Mouse (Mus musculus) adrenal gland, adult 18-20 months (tissue): ENCODE measurements around the gene Txn1. TPM values are rescaled to one million over a fixed set of nuclear protein-coding genes. Genes with fewer than 3 reads are reported as not detected.
A peak's percentile ranks its signal among the peaks of the same experiment; 100 is the strongest.

ENCODE experiments used
- DNase-seq, 2 experiments: peaks; one replicate each; pipeline ENCODE4 v3.0.0; 2021 to 2022; ENCODE audit warnings: low spot score in 2 of 2
- total RNA-seq, 2 experiments: library from RNA; stranded (reverse); gene quantifications; 1 replicate in 1 of 2; 2 replicates in 1 of 2; pipeline ENCODE4 v1.2.3; 2021

Gene Txn1
- total RNA-seq, 2 experiments from 2014 or later, result 260 to 272 TPM

GRCm38 (mm10) chr4:57947036-57947435 lies 9.2 kb downstream of the Txn1 start:
- DNase-seq, result no peak

- no peak for DNase-seq
Observed at GRCm38 (mm10) chr4:57942892-57943291, 13.3 kb downstream of the Txn1 start.

- DNase-seq, result no peak
Observed at GRCm38 (mm10) chr4:57940631-57941030, 15.6 kb downstream of the Txn1 start.

GRCm38 (mm10) chr4:57937292-57937691 lies 18.9 kb downstream of the Txn1 start:
- no peak for DNase-seq

GRCm38 (mm10) chr4:57934181-57934580 lies 22.0 kb downstream of the Txn1 start:
- no peak for DNase-seq

- no peak for DNase-seq
Observed at GRCm38 (mm10) chr4:57930559-57931170, 25.5 kb downstream of the Txn1 start.

- DNase-seq, result no peak
Observed at GRCm38 (mm10) chr4:57927464-57928205, 28.6 kb downstream of the Txn1 start.

GRCm38 (mm10) chr4:57924556-57925071 lies 31.6 kb downstream of the Txn1 start:
- no peak for DNase-seq

GRCm38 (mm10) chr4:57922171-57922570 lies 34.0 kb downstream of the Txn1 start:
- DNase-seq, result no peak

GRCm38 (mm10) chr4:57920522-57920921 lies 35.7 kb downstream of the Txn1 start:
- no peak for DNase-seq

- no peak for DNase-seq
Observed at GRCm38 (mm10) chr4:57919494-57920423, 36.5 kb downstream of the Txn1 start.

GRCm38 (mm10) chr4:57916711-57917110 lies 39.5 kb downstream of the Txn1 start:
- DNase-seq, result no peak

GRCm38 (mm10) chr4:57916201-57916661 lies 40.0 kb downstream of the Txn1 start, which contains the start of gene D630039A03Rik:
D630039A03Rik (minus strand) TSS chr4:57916297.
- peak; percentile 57 to 58 for DNase-seq

- DNase-seq, result no peak
Observed at GRCm38 (mm10) chr4:57915216-57915965, 40.8 kb downstream of the Txn1 start.

GRCm38 (mm10) chr4:57914193-57915190 lies 41.7 kb downstream of the Txn1 start:
- DNase-seq, result no peak

GRCm38 (mm10) chr4:57913021-57913420 lies 43.2 kb downstream of the Txn1 start:
- DNase-seq, result no peak

- no peak for DNase-seq
Observed at GRCm38 (mm10) chr4:57908860-57909259, 47.4 kb downstream of the Txn1 start.

GRCm38 (mm10) chr4:57906708-57907107 lies 49.5 kb downstream of the Txn1 start:
- no peak for DNase-seq

GRCm38 (mm10) chr4:57904638-57905037 lies 51.6 kb downstream of the Txn1 start:
- DNase-seq, result no peak
